Mouse (Mus musculus) cortical plate, adult 2 months (tissue): ENCODE results near the gene Selenon.

Source experiments
- CTCF ChIP-seq: fragments of 200-500 bp; IDR thresholded peaks from 2 replicates; pipeline ENCODE4 v1.5.1; 2011; ENCODE audit warnings: mild to moderate bottlenecking, control low read depth, low read length; ENCODE audit not compliant: insufficient read depth; ENCODE audit errors: extremely low read depth
- POLR2A ChIP-seq: fragments of 200-500 bp; IDR thresholded peaks from 2 replicates; pipeline ENCODE4 v1.6.1; 2011; ENCODE audit warnings: mild to moderate bottlenecking, low read length, control low read depth; ENCODE audit not compliant: insufficient read depth; ENCODE audit errors: extremely low read depth

GRCm38 (mm10) chr4:134600060-134600459 is 48.1 kb upstream of the Selenon start:
- no peak for TF ChIP-seq CTCF
- TF ChIP-seq POLR2A, result no peak
